Mouse (Mus musculus): Measurements from ENCODE around the gene H2-Q6. TPM values are rescaled to one million over a fixed set of nuclear protein-coding genes. Genes with fewer than 3 reads are reported as not detected.
A peak's percentile ranks its signal among the peaks of the same experiment; 100 is the strongest.
"Not testable (repeated sequence)": the region's sequence is repeated elsewhere in the genome, so short reads cannot be mapped to it uniquely, and the experiment has no call there.

The H2-Q6 gene
- total RNA-seq (2021) = not detected
- long read RNA-seq, experiment 1 = 0 reads
- long read RNA-seq, experiment 2 = 0 reads

DNA sequence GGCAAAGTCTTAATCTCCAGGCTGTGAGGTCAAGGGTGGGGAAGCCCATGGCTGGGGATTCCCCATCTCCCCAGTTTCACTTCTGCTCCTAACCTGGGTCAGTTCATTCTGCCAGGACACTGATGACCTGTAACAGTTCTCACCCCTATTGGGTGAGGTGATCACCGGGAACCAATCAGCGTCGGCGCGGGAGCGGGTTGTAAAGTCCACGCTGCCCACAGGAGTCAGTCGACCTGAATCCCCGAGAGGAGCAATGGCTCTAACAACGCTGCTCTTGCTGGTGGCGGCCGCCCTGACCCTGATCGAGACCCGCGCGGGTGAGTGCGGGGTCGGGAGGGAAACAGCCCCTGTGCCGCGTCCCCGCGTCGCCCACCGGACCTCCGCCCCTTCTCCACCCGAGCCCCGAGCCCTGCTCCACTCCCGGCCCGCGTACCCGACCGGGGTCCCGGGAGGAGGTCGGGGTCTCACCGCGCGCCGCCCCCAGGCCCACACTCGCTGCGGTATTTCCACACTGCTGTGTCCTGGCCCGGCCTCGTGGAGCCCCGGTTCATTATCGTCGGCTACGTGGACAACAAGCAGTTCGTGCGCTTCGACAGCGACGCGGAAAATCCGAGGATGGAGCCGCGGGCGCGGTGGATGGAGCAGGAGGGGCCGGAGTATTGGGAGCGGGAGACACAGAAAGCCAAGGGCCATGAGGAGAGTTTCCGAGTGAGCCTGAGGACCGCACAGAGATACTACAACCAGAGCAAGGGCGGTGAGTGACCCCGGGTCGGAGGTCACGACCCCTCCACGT lies at the start of gene H2-Q6:
Gene H2-Q6 (plus strand): TSS at position 227 of the 793 bp plus-strand sequence.
- not testable (repeated sequence) for H3K27ac ChIP-seq; DNase-seq (ENCODE audit: low spot score in 2 of 2)
- peak within 1 kb of the TSS; percentile 28 for H3K4me3 ChIP-seq

DNA sequence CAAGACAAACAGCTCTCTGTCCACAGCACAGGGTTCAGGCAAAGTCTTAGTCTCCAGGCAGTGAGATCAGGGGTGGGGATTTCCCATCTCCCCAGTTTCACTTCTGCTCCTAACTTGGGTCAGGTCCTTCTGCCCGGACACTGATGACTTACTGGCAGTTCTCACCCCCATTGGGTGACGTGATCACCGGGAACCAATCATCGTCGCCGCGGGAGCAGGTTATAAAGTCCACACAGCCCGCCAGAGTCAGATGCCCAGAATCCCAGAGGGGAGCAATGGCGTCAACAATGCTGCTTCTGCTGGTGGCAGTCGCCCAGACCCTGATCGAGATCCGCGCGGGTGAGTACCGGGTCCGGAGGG lies 45.3 kb upstream of the H2-Q6 start, which contains the start of gene H2-Q4:
Gene H2-Q4 (plus strand): TSS at position 249 of the 360 bp plus-strand sequence.
- TF ChIP-seq CTCF (conservative IDR thresholded peaks at IDR 0.05) = no peak
- Histone ChIP-seq H3K4me3 (peak within 1 kb of the TSS; percentile 61), H3K27ac (peak within 1 kb of the TSS; percentile 5; the same call in 1 of the 2 replicates)
- peak; percentile 81 for DNase-seq (ENCODE audit: low spot score in 2 of 2)

DNA sequence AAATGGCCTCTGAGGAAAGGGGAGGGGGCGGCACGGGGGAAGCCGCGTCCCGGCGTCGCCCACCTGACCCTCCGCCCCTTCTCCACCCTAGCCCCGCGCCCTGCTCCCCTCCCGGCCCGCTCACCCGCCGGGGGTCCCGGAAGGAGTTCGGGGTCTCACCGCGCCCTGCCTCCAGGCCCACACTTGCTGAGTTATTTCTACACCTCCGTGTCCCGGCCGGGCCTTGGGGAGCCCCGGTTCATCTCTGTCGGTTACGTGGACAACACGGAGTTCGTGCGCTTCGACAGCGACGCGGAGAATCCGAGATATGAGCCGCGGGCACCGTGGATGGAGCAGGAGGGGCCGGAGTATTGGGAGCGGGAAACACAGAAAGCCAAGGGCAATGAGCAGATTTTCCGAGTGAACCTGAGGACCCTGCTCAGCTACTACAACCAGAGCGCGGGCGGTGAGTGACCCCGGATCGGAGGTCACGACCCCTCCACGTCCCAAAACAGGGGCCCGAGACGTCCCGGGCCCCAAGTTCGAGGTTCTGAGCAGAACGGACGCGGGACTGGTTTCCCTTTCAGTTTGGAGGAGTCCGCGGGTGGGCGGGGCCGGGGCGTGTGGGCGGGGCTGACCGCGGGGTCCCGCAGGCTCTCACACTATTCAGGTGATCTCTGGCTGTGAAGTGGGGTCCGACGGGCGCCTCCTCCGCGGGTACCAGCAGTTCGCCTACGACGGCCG lies 44.8 kb upstream of the H2-Q6 start:
- TF ChIP-seq CTCF (conservative IDR thresholded peaks at IDR 0.05) = no peak
- peak overlapping the region; percentile 5; the same call in 1 of the 2 replicates for H3K27ac ChIP-seq
- DNase-seq (ENCODE audit: low spot score in 2 of 2) = no peak
- H3K4me3 ChIP-seq = peak overlapping the region; percentile 61

DNA sequence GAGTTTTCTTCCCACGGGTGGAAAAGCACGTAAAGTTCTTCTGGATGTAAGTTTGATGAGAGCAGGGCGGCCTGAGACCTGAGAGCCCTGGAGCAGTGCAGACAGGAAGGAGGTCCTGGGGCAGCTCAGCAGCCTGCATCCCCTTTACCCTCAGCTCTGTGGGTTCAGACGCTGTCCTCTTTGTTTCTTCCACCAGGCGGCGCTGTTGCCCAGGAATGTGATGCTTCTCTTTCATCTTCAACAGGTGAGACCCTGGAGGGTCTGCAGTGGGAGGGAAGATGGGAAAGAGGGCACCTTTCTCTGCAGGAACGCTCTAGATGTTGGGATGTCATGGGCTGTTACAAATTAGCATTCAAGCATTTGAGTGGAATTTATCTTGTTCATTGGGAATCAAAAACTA lies 34.9 kb upstream of the H2-Q6 start:
- H3K4me3 ChIP-seq; DNase-seq (ENCODE audit: low spot score in 2 of 2); H3K27ac ChIP-seq: not testable (repeated sequence)
- peak; percentile 64 for TF ChIP-seq CTCF (conservative IDR thresholded peaks at IDR 0.05)

DNA sequence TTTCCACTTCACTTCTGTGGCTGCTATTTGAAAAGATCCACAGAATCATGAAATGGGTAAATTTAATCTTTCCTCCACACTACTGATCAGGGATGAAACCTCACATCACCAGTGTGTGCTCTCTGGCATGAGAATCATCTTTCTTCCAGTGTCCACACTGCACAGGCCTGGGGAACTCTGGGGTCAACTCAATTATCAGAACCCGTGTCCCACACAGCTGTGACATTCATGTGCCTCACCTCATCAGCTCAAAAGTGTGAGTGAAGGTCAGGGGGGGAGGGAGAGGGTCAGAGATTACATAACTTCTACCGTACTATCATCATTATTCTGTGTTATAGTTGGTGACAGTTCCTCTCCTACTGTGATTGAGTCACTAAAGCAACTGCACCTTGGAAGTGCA lies 32.0 kb upstream of the H2-Q6 start:
- H3K4me3 ChIP-seq; DNase-seq (ENCODE audit: low spot score in 2 of 2); H3K27ac ChIP-seq: not testable (repeated sequence)

DNA sequence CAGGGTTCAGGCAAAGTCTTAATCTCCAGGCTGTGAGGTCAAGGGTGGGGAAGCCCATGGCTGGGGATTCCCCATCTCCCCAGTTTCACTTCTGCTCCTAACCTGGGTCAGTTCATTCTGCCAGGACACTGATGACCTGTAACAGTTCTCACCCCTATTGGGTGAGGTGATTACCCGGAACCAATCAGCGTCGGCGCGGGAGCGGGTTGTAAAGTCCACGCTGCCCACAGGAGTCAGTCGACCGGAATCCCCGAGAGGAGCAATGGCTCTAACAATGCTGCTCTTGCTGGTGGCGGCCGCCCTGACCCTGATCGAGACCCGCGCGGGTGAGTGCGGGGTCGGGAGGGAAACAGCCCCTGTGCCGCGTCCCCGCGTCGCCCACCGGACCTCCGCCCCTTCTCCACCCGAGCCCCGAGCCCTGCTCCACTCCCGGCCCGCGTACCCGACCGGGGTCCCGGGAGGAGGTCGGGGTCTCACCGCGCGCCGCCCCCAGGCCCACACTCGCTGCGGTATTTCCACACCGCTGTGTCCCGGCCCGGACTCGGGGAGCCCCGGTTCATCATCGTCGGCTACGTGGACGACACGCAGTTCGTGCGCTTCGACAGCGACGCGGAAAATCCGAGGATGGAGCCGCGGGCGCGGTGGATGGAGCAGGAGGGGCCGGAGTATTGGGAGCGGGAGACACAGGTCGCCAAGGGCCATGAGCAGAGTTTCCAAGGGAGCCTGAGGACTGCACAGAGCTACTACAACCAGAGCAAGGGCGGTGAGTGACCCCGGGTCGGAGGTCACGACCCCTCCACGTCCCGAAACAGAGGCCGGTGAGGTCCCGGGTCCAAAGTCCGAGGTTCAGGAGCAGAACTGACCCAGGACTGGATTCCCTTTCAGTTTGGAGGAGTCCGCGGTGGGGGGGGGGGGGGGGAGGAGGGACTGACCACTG lies 30.5 kb upstream of the H2-Q6 start:
- not testable (repeated sequence) for H3K27ac ChIP-seq; DNase-seq (ENCODE audit: low spot score in 2 of 2); H3K4me3 ChIP-seq

DNA sequence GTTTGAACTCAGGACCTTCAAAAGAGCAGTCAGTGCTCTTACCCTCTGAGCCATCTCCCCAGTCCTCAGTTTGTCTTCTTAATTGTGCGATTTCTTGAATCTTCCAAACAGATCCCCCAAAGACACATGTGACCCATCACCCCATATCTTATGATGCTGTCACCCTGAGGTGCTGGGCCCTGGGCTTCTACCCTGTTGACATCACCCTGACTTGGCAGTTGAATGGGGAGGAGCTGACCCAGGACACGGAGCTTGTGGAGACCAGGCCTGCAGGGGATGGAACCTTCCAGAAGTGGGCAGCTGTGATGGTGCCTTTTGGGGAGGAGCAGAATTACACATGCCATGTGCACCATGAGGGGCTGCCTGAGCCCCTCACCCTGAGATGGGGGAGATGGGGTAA lies 27.7 kb upstream of the H2-Q6 start:
- not testable (repeated sequence) for DNase-seq (ENCODE audit: low spot score in 2 of 2); H3K4me3 ChIP-seq; H3K27ac ChIP-seq

DNA sequence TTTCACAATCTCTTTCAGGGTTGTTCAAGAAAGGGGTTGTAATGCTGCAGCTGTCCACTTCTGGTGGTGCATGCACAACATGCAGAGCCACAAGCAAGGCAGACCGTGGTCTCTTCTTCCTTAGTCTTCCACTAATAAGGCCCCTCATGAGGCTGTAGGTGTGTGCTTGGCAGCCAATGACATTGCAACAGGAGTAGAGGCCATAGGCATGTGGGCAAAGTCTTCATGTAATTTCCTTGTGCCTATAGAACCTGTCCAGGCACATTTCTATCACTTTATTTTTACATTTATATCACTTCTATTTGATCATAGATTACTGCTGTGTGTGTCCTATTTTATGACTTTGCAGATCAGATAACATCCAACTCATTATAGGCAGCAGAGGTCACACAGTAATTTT lies 11.6 kb upstream of the H2-Q6 start:
- not testable (repeated sequence) for DNase-seq (ENCODE audit: low spot score in 2 of 2); H3K27ac ChIP-seq; H3K4me3 ChIP-seq

DNA sequence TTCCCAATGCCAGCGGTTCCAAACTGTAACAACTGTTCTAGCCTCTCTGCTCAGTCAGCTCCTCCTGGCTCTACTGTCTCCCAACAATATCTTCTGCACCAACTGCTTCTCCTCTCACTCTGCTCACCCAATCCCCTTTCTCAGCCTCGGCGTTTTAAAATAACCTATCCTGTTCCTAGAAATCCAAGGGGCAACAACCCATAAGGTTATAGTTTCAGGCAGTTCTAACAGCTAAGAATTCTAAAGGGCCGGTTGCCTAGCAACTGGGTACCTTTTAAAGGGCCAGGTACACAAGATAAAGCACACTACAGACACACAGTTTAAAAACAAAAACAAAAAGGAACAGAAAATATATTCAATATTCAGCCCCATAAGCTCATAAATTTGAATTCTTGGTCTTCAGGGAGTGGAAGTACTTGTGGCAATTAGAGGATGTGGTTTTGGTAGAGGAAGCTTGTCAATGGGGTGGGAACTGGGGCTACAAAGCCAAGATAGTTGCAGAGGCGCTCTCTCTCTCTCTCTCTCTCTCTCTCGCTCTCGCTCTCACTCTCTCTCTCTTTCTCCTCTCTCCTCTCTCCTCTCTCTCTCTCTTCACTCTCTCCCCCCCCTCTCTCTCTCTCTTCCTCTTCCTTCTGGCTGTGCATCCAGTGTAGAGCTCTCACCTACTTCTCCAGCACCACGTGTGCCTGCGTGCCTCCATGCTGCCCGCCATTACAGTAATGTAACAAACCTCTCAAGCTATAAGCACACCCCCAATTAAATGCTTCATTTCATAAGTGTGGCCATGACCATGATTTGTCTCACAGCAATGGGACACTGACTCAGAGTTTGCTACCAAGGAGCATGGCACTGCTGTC lies 9.1 kb upstream of the H2-Q6 start:
- H3K4me3 ChIP-seq; H3K27ac ChIP-seq; DNase-seq (ENCODE audit: low spot score in 2 of 2): not testable (repeated sequence)

DNA sequence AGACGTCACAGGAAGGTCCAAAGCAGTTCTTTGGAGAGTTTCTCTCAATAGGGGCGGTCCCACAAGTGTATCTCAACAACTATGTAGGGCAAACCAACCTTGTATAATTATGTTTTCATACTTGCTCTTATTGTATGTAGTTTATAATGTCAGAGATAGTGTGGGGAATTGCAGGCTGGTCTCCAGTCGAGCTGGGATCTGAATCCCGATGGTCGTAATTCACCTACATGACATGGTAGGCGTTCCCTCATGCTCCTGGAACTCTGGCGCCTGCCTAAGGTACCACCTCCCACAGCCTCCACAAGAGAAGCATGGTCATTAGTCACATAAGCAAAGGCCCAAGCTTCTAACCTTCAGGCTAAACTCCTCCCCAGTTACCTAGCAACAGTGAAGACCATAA lies 5.9 kb upstream of the H2-Q6 start:
- no peak for DNase-seq (ENCODE audit: low spot score in 2 of 2)
- no peak overlapping the region for H3K27ac ChIP-seq
- TF ChIP-seq CTCF (conservative IDR thresholded peaks at IDR 0.05) = no peak
- no peak overlapping the region for H3K4me3 ChIP-seq

DNA sequence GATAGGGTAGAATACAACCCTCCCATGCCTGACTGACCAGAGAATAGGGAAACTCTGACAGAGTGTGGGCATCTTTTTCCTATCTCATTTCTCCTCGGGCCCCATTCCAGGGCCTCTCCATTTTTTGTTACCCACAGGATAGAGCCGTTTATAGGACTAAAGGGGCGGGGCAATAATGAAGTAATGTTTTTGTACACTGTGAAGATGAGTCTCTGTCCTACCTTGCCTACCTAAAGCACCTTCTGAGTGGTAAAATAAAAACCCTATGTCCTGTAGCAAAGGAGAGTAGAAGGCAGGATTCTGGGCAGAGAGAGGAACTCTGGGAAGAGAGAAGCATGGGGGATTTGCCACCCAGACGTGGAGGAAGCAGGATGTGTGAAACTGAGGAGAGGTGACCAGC lies 5.1 kb upstream of the H2-Q6 start:
- not testable (repeated sequence) for H3K27ac ChIP-seq; H3K4me3 ChIP-seq; DNase-seq (ENCODE audit: low spot score in 2 of 2)

DNA sequence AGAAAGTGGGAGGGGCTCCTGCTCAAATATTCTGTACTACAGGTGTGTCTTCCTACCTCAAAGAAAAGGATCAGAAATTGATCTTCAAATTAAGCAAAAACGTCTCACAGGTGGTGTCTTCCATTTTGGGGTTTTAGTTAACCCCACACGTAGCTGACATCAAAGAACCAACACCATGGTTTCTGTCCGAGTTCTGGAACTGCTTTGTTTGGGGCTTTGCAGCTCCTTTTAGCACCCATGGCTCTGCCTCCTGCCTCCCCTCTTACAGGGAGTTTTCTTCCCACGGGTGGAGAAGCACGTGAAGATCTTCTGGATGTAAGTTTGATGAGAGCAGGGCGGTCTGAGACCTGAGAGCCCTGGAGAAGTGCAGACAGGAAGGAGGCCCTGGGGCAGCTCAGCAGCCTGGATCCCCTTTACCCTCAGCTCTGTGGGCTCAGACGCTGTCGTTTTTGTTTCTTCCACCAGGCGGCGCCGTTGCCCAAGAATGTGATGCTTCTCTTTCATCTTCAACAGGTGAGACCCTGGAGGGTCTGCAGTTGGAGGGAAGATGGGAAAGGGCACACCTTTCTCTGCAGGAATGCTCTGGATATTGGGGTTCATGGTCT lies 4.3 kb upstream of the H2-Q6 start:
- peak; percentile 85 for TF ChIP-seq CTCF (conservative IDR thresholded peaks at IDR 0.05)
- DNase-seq (ENCODE audit: low spot score in 2 of 2); H3K27ac ChIP-seq; H3K4me3 ChIP-seq: not testable (repeated sequence)

DNA sequence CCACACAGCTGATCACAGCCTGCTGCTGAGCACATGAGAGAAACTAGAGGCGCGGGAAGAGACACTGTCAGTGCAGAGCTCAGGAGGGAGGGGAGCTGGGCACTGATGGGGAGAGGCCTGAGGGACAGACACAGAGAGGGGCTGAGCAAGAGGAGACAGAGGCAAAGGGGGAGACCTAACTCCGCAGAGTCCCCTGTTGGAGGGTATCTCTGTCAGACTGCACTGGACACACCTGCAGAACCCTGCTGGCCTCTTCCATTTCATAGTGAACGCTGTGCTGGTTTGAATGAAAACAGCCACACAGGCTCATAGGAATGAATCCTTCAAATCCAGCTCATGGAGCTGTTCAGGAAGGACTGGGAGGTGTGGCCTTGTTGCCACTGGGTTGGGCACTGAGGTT lies 3.3 kb upstream of the H2-Q6 start:
- H3K4me3 ChIP-seq; H3K27ac ChIP-seq; DNase-seq (ENCODE audit: low spot score in 2 of 2): not testable (repeated sequence)

DNA sequence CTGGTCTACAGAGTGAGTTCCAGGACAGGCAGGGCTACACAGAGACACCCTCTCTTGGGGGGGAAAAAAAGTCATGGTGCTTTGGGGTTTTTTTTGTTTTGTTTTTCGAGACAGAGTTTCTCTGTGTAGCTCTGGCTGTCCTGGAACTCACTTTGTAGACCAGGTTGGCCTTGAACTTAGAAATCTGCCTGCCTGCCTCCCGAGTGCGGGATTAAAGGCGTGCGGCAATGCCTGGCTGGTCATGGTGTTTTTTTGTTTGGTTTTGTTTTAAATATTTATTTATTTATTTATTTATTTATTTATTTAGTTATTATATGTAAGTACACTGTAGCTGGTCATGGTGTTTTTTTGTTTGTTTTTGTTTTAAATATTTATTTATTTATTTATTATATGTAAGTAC lies 2.3 kb upstream of the H2-Q6 start:
- not testable (repeated sequence) for H3K27ac ChIP-seq, H3K4me3 ChIP-seq

DNA sequence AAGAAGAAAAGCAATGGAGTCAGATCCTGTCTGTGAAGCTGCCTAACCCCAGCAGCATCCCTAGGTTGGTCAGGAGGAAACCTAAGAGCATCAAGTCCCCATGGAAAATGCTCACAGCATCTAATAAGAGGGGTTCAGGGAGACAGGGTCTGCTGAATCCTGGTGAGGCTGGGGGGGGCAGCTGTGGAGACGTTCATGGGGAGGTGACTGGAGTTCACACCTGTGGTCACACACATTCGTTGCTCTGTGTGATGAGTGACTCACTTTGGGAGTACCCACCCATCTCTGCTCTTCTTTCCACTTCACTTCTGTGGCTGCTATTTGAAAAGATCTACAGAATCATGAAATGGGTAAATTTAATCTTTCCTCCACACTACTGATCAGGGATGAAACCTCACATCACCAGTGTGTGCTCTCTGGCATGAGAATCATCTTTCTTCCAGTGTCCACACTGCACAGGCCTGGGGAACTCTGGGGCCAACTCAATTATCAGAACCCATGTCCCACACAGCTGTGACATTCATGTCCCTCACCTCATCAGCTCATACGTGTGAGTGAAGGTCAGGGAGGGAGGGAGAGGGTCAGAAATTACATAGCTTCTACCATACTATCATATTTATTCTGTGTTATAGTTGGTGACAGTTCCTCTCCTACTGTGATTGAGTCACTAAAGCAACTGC lies 1.4 kb upstream of the H2-Q6 start:
- not testable (repeated sequence) for DNase-seq (ENCODE audit: low spot score in 2 of 2); H3K27ac ChIP-seq; H3K4me3 ChIP-seq

More for the DNA sequence above, 2.3 kb upstream of the H2-Q6 start:
- not testable (repeated sequence) for DNase-seq (ENCODE audit: low spot score in 2 of 2)

DNA sequence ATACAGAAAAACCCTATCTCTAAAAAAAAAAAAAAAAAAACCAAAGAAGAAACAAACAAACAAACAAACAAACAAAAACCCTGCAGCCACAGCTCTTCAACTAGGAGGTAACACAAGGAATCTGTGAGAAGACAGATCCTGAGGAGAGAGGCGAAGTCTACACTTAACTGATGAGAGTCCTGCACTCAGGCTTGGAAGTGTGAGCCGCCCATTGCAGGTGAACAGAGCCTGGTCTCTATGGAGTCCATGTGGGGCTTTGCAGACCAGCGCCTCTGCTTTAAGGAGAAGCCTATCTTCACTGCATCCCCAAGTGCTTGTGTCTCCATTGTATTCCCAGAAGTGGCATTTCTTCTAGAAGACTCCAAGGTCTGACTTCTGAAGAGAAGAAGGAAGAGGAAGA lies 544 bp upstream of the H2-Q6 start:
- not testable (repeated sequence) for H3K4me3 ChIP-seq; H3K27ac ChIP-seq; DNase-seq (ENCODE audit: low spot score in 2 of 2)
